Mouse (Mus musculus) embryonic facial prominence, embryonic 12.5 days (tissue): Measurements from ENCODE around the gene Mrpl49. TPM values are rescaled to one million over a fixed set of nuclear protein-coding genes. Genes with fewer than 3 reads are reported as not detected.
A peak's percentile ranks its signal among the peaks of the same experiment; 100 is the strongest.

Experiments used
- ATAC-seq: fragments of 200-750 bp; cut with Nextera tagmentation; 2 replicates; pipeline ENCODE4 v1.8.0; 2017; ENCODE audit not compliant: insufficient number of reproducible peaks, insufficient read depth, low FRiP score, low TSS enrichment
- H3K27ac ChIP-seq: fragments of 300-500 bp; sonication (generic); 2 replicates; pipeline ENCODE4 v1.5.1; 2016; ENCODE audit warnings: mild to moderate bottlenecking
- H3K27me3 ChIP-seq: fragments of 300-500 bp; sonication (generic); 2 replicates; pipeline ENCODE4 v1.6.1; 2016; ENCODE audit warnings: mild to moderate bottlenecking, moderate library complexity
- H3K36me3 ChIP-seq: fragments of 300-500 bp; sonication (generic); 2 replicates; pipeline ENCODE4 v1.6.1; 2016; ENCODE audit warnings: mild to moderate bottlenecking
- H3K4me1 ChIP-seq: fragments of 300-500 bp; sonication (generic); 2 replicates; pipeline ENCODE4 v1.6.1; 2016
- H3K4me2 ChIP-seq: fragments of 300-500 bp; sonication (generic); replicated peaks from 2 replicates; pipeline ENCODE4 v1.6.1; 2016; ENCODE audit warnings: mild to moderate bottlenecking, moderate library complexity
- H3K4me3 ChIP-seq: fragments of 300-500 bp; sonication (generic); 2 replicates; pipeline ENCODE4 v1.5.1; 2016; ENCODE audit warnings: mild to moderate bottlenecking
- H3K9ac ChIP-seq: fragments of 300-500 bp; sonication (generic); 2 replicates; pipeline ENCODE4 v1.6.1; 2016; ENCODE audit warnings: mild to moderate bottlenecking, moderate library complexity
- H3K9me3 ChIP-seq: fragments of 300-500 bp; sonication (generic); 2 replicates; pipeline ENCODE4 v1.6.1; 2016; ENCODE audit warnings: mild to moderate bottlenecking, moderate library complexity
- WGBS: fragments of 180-500 bp; shearing (Covaris S2); methylation state at CpG from one replicate; pipeline ENCODE4 v1.1.7; 2016; 5-methylcytosine and 5-hydroxymethylcytosine counted together
- microRNA-seq: library from miRNA; unstranded; fragments of <30 nt; microRNA quantifications from one replicate; pipeline ENCODE4, GENCODE M21; 2017
- polyA plus RNA-seq: library from polyadenylated mRNA; unstranded; fragments of >200 nt; fragmentation: Nextera tagmentation; extraction: Ambion mirVana; gene quantifications from 2 replicates; pipeline ENCODE4 v1.2.1, GENCODE M21; 2016

The Mrpl49 gene
- polyA plus RNA-seq, 1 experiment from 2014 or later, result 79.3 TPM

- Histone ChIP-seq H3K9me3 (no peaks in the 10 kb centered on the region), H3K4me3 (no peak overlapping the region), H3K4me2 (no peak overlapping the region), H3K4me1 (no peaks in the 10 kb centered on the region), H3K36me3 (no peaks in the 10 kb centered on the region), H3K9ac (no peak overlapping the region), H3K27me3 (no peaks in the 10 kb centered on the region), H3K27ac (no peak overlapping the region)
- WGBS, result 84% methylated on average over 13 of the region's 13 CpGs
- no peak for ATAC-seq
Measured at GRCm38 (mm10) chr19:6007013-6007412, 50.6 kb downstream of the Mrpl49 start.

- H3K9ac ChIP-seq, result no peak overlapping the region
- H3K4me2 ChIP-seq, result no peak overlapping the region
- H3K4me1 ChIP-seq, result no peaks in the 10 kb centered on the region
- WGBS, result 66% methylated on average over 11 of the region's 11 CpGs
- H3K9me3 ChIP-seq, result no peaks in the 10 kb centered on the region
- no peak for ATAC-seq
- H3K27me3 ChIP-seq, result no peaks in the 10 kb centered on the region
- H3K27ac ChIP-seq, result no peak overlapping the region
- H3K4me3 ChIP-seq, result no peak overlapping the region
- H3K36me3 ChIP-seq, result no peaks in the 10 kb centered on the region
Measured at GRCm38 (mm10) chr19:6005541-6005940, 52.0 kb downstream of the Mrpl49 start.

Small RNAs within 50 kb of the gene (microRNA-seq; reads per million reads assigned to microRNA genes)
- gene Mir6988, result 1.8 reads per million, percentile 3 among the genes with 10 or more reads in this experiment

Other genes starting within 250 kb of the Mrpl49 start
- 35.3 and 41.4 TPM in 2 replicates for gene Frmd8, start 182.5 kb downstream of the Mrpl49 start, polyA plus RNA-seq
- gene Slc25a45, start 180.0 kb downstream of the Mrpl49 start, polyA plus RNA-seq, result 2.0 and 3.1 TPM in 2 replicates
- 5.3 and 6.3 TPM in 2 replicates for gene Tigd3, start 163.6 kb downstream of the Mrpl49 start, polyA plus RNA-seq
- 192 and 207 TPM in 2 replicates for gene Dpf2, start 144.8 kb downstream of the Mrpl49 start, polyA plus RNA-seq
- 3.6 and 4.2 TPM in 2 replicates for gene Cdc42ep2, start 133.0 kb downstream of the Mrpl49 start, polyA plus RNA-seq
- 80.5 and 82.9 TPM in 2 replicates for gene Pola2, start 93.6 kb downstream of the Mrpl49 start, polyA plus RNA-seq
- gene Slc22a20, start 71.6 kb downstream of the Mrpl49 start, polyA plus RNA-seq, result not detected in 2 replicates
- gene Capn1, start 41.9 kb downstream of the Mrpl49 start, polyA plus RNA-seq, result 7.0 and 7.7 TPM in 2 replicates
- gene Syvn1, start 11.2 kb downstream of the Mrpl49 start, polyA plus RNA-seq, result 26.4 and 29.8 TPM in 2 replicates
- gene Fau, start 59 bp upstream of the Mrpl49 start, polyA plus RNA-seq, result 703 and 704 TPM in 2 replicates
- 38.1 and 39.3 TPM in 2 replicates for gene Znhit2, start 3.4 kb upstream of the Mrpl49 start, polyA plus RNA-seq
- 31.9 and 33.2 TPM in 2 replicates for gene Tm7sf2, start 10.6 kb upstream of the Mrpl49 start, polyA plus RNA-seq
- gene Vps51, start 19.4 kb upstream of the Mrpl49 start, polyA plus RNA-seq, result 76.0 and 78.4 TPM in 2 replicates
- gene Tmem262, start 22.2 kb upstream of the Mrpl49 start, polyA plus RNA-seq, result not detected in 2 replicates
- gene Gm28374, start 24.5 kb upstream of the Mrpl49 start, polyA plus RNA-seq, result 1.2 and 2.0 TPM in 2 replicates
- gene Zfpl1, start 27.2 kb upstream of the Mrpl49 start, polyA plus RNA-seq, result 75.5 and 80.8 TPM in 2 replicates
- gene Cdca5, start 27.2 kb upstream of the Mrpl49 start, polyA plus RNA-seq, result 40.6 TPM in 2 replicates
- gene AC131692.1, start 36.6 kb upstream of the Mrpl49 start, polyA plus RNA-seq, result 0.43 and 0.50 TPM in 2 replicates
- 0.55 and 0.64 TPM in 2 replicates for gene Naaladl1, start 48.0 kb upstream of the Mrpl49 start, polyA plus RNA-seq
- 55.6 and 58.8 TPM in 2 replicates for gene Sac3d1, start 60.9 kb upstream of the Mrpl49 start, polyA plus RNA-seq
- gene Snx15, start 70.5 kb upstream of the Mrpl49 start, polyA plus RNA-seq, result 33.6 and 35.8 TPM in 2 replicates
- gene Batf2, start 83.2 kb upstream of the Mrpl49 start, polyA plus RNA-seq, result not detected in 2 replicates
- 100 and 102 TPM in 2 replicates for gene Arl2, start 83.8 kb upstream of the Mrpl49 start, polyA plus RNA-seq
- not detected in 2 replicates for gene Majin, start 126.6 kb upstream of the Mrpl49 start, polyA plus RNA-seq
- gene Gpha2, start 168.6 kb upstream of the Mrpl49 start, polyA plus RNA-seq, result 2.3 and 3.1 TPM in 2 replicates
- gene Ppp2r5b, start 178.1 kb upstream of the Mrpl49 start, polyA plus RNA-seq, result 34.5 and 40.1 TPM in 2 replicates
- gene Atg2a, start 183.9 kb upstream of the Mrpl49 start, polyA plus RNA-seq, result 11.7 and 12.0 TPM in 2 replicates
- gene Ehd1, start 218.9 kb upstream of the Mrpl49 start, polyA plus RNA-seq, result 76.6 and 77.6 TPM in 2 replicates
- 0.65 and 0.95 TPM in 2 replicates for gene Cdc42bpg, start 248.7 kb upstream of the Mrpl49 start, polyA plus RNA-seq